Mouse (Mus musculus) liver, embryonic 13.5 days (tissue): ENCODE measurements around the gene Sbno2. TPM values are rescaled to one million over a fixed set of nuclear protein-coding genes. Genes with fewer than 3 reads are reported as not detected.
"Not testable (repeated sequence)": the region's sequence is repeated elsewhere in the genome, so short reads cannot be mapped to it uniquely, and the experiment has no call there.

Experiments
- ATAC-seq: fragments of 200-750 bp; cut with Nextera tagmentation; 2 replicates; pipeline ENCODE4 v1.8.0; 2017; ENCODE audit warnings: low read depth, mild to moderate bottlenecking, moderate number of reproducible peaks, moderate library complexity
- DNase-seq: peaks from one replicate; pipeline ENCODE4 v3.0.0; 2022
- H3K27ac ChIP-seq: fragments of 300-500 bp; sonication (generic); 2 replicates; pipeline ENCODE4 v1.5.1; 2015; ENCODE audit warnings: moderate library complexity, mild to moderate bottlenecking, inconsistent platforms
- H3K27me3 ChIP-seq: fragments of 300-500 bp; sonication (generic); 2 replicates; pipeline ENCODE4 v1.6.1; 2015; ENCODE audit warnings: mild to moderate bottlenecking, inconsistent platforms
- H3K36me3 ChIP-seq: fragments of 300-500 bp; sonication (generic); 2 replicates; pipeline ENCODE4 v1.6.1; 2015; ENCODE audit warnings: mild to moderate bottlenecking, inconsistent platforms
- H3K4me1 ChIP-seq: fragments of 300-500 bp; sonication (generic); replicated peaks from 2 replicates; pipeline ENCODE4 v1.6.1; 2015; ENCODE audit warnings: inconsistent platforms
- H3K4me2 ChIP-seq: fragments of 300-500 bp; sonication (generic); 2 replicates; pipeline ENCODE4 v1.6.1; 2015; ENCODE audit warnings: inconsistent platforms, mild to moderate bottlenecking, moderate library complexity
- H3K4me3 ChIP-seq: fragments of 300-500 bp; sonication (generic); replicated peaks from 2 replicates; pipeline ENCODE4 v1.5.1; 2015; ENCODE audit warnings: mild to moderate bottlenecking, inconsistent platforms
- H3K9ac ChIP-seq: fragments of 300-500 bp; sonication (generic); 2 replicates; pipeline ENCODE4 v1.6.1; 2015; ENCODE audit warnings: mild to moderate bottlenecking, inconsistent platforms
- H3K9me3 ChIP-seq: fragments of 300-500 bp; sonication (generic); replicated peaks from 2 replicates; pipeline ENCODE4 v1.6.1; 2016; ENCODE audit warnings: inconsistent platforms
- WGBS: fragments of 180-500 bp; shearing (Covaris S2); methylation state at CpG from one replicate; pipeline ENCODE4 v1.1.7; 2015; ENCODE audit not compliant: insufficient replicate concordance; 5-methylcytosine and 5-hydroxymethylcytosine counted together
- polyA plus RNA-seq: library from polyadenylated mRNA; unstranded; fragments of >200 nt; fragmentation: Nextera tagmentation; extraction: Ambion mirVana; gene quantifications from 2 replicates; pipeline ENCODE4 v1.2.1, GENCODE M21; 2015

The Sbno2 gene
- polyA plus RNA-seq, 1 experiment from 2014 or later, result 9.2 TPM

DNA sequence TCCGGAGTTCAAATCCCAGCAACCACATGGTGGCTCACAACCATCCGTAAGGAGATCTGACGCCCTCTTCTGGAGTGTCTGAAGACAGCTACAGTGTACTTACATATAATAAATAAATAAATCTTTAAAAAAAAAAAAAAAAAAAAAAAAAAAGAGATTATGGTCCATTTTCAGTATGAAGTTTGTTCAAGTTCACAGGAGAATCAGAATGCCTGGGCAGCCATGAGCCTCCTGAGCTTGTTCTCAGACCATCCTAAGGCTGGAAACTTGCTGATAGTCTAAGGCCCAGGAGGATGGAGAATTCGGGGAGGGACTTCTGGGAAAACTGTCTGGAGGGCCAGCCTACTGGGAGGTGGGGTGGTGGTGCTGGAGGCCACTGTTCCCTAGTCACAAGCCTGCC, 60.0 kb downstream of the Sbno2 start:
- H3K27me3 ChIP-seq, H3K9ac ChIP-seq, ATAC-seq, H3K9me3 ChIP-seq, H3K4me3 ChIP-seq, H3K27ac ChIP-seq, DNase-seq, H3K36me3 ChIP-seq, H3K4me2 ChIP-seq: not testable (repeated sequence)
- 75% methylated on average over 4 of the region's 4 CpGs for whole genome bisulfite sequencing
- H3K4me1 ChIP-seq, result peaks cover 52% of the 10 kb centered on the region

DNA sequence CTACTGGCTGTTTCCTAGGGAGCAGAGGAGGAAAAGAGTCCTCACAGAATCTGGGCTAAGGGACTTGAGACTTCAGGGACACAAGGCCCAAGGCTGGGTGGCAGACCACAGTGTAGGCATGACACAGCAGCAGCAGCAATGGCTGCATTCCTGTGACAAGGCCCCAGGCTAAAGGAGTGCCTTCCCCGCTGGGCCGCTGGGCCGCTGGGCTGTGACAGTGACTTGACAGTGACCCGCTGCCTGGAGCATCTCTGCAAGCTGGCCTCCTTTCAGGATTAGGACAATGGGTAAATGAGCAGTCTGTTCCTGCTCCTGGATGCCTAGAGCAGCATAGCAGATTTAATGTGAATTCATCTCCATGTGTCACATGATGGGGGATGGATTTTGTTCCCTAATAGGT, 61.3 kb downstream of the Sbno2 start:
- Histone ChIP-seq H3K4me2 (no peak overlapping the region), H3K4me3 (no peak overlapping the region), H3K36me3 (no peaks in the 10 kb centered on the region), H3K9ac (no peak overlapping the region), H3K27ac (peak overlapping the region; percentile 37; the same call in 1 of the 2 replicates), H3K9me3 (no peaks in the 10 kb centered on the region), H3K27me3 (no peaks in the 10 kb centered on the region), H3K4me1 (peaks cover 47% of the 10 kb centered on the region)
- ATAC-seq (no peak), DNase-seq (peak; percentile 39)
- 78% methylated on average over 4 of the region's 4 CpGs for WGBS

DNA sequence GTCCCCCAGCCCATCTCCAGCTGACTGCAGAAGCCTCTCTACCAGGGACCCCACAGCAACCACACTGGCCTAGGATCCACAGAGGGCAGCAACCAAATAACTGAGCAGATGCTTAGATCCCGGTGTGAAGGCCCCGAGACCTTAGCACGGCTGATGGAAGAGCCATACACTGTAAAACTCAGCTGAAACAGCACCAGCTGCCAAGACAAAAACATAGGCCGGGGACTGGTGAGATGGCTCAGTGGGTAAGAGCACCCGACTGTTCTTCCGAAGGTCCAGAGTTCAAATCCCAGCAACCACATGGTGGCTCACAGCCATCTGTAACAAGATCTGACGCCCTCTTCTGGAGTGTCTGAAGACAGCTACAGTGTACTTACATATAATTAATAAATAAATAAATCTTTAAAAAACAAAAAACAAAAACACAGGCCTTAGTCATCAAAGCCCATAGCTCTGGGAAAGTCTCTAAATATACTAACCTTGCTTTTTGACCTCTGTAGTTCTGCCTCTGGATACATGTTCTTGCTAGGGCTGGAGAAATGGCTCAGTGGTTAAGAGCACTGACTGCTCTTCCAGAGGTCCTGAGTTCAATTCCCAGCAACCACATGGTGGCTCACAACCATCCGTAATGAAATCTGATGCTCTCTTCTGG, 63.8 kb downstream of the Sbno2 start:
- Histone ChIP-seq H3K36me3 (peaks cover 20% of the 10 kb centered on the region), H3K27ac (peak overlapping the region; percentile 43; the same call in 1 of the 2 replicates), H3K9ac (peak overlapping the region; percentile 22; the same call in 1 of the 2 replicates), H3K4me1 (peaks cover 38% of the 10 kb centered on the region)
- not testable (repeated sequence) for H3K9me3 ChIP-seq, H3K4me3 ChIP-seq, DNase-seq, H3K4me2 ChIP-seq, ATAC-seq, H3K27me3 ChIP-seq
- WGBS, result 78% methylated on average over 8 of the region's 8 CpGs

DNA sequence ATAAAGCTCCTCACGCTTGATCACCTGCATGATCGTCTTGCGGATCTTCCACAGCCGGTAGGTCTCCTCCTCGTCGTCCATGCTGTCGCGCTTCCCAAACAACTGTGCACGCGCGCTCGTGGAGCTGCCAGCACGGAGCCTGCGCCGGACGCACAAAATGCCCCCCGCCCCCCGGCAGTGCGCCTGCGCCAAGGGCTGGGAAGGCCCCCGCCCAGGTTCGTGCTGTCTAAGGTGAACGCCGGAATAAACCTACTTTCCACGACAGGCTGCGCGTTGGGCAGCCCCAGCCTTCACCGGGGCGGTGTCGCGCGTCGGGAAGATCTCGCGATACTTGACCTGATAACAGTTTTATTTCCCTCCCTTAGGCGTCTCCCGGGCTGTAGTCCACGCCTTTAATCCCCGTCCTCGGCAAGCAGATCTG, 65.8 kb downstream of the Sbno2 start, which contains the start of gene Polr2e:
Polr2e (minus strand) TSS at position 237 of the 421 bp plus-strand sequence.
- WGBS, result under 1% methylated on average over 40 of the region's 40 CpGs
- H3K4me3 ChIP-seq, result peak within 1 kb of the TSS; percentile 86
- ATAC-seq (peak; percentile 95), DNase-seq (peak; percentile 97)
- H3K9me3 ChIP-seq, result no peaks in the 10 kb centered on the region
- H3K9ac ChIP-seq, result peak within 1 kb of the TSS; percentile 93
- peak within 1 kb of the TSS; percentile 93 for H3K4me2 ChIP-seq
- H3K36me3 ChIP-seq, result peaks cover 39% of the 10 kb centered on the region
- peaks cover 39% of the 10 kb centered on the region for H3K4me1 ChIP-seq
- H3K27me3 ChIP-seq, result no peaks in the 10 kb centered on the region
- H3K27ac ChIP-seq, result peak within 1 kb of the TSS; percentile 81

DNA sequence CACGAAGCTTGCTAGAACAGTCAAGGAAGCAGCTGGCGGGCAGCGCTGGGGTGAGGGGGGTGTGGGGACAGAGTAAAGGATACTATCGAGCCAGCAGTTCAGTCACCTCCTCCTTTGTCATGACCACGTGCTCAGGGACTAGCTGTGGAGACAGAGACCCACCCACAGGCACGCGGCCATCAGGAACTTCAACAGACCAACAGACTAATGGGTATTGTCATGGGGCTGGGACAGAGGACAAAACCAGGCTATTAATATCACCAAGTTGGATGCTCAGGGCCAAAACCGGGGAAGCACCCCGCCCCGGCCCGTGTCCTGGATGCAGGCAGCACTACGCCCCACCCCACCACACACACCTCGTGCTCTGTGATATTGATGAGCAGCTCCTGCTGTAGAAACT, 68.5 kb downstream of the Sbno2 start:
- Histone ChIP-seq H3K36me3 (peaks cover 42% of the 10 kb centered on the region), H3K4me2 (no peak overlapping the region), H3K4me3 (no peak overlapping the region), H3K27ac (no peak overlapping the region), H3K27me3 (no peaks in the 10 kb centered on the region), H3K4me1 (peaks cover 60% of the 10 kb centered on the region), H3K9ac (no peak overlapping the region), H3K9me3 (no peaks in the 10 kb centered on the region)
- no peak for DNase-seq
- no peak for ATAC-seq
- WGBS, result 86% methylated on average over 13 of the region's 13 CpGs

DNA sequence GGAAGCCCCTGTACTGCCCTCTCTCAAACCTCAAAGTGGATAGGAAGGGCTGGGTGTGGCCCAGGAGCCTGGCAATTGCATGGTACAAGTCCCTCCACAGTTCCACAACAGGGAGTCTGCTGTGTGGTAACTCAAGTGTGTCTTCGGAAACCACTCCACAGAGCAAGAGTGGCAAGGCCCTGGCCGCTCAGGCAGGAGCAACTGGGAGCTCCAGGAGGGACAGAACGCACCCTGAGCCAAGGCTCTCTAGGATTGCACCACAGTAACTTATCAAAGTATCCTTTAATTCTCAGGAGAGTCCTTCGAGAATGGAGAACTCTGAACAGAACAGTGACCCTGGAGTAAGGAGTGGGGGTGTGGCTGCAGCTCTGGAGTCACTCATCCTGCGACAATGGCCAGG, 69.7 kb downstream of the Sbno2 start:
- no peaks in the 10 kb centered on the region for H3K27me3 ChIP-seq
- H3K36me3 ChIP-seq, result peaks cover 51% of the 10 kb centered on the region
- no peaks in the 10 kb centered on the region for H3K9me3 ChIP-seq
- DNase-seq (no peak), ATAC-seq (no peak)
- no peak overlapping the region; the same call in 1 of the 2 replicates for H3K27ac ChIP-seq
- peaks cover 63% of the 10 kb centered on the region for H3K4me1 ChIP-seq
- no peak overlapping the region for H3K4me3 ChIP-seq
- H3K4me2 ChIP-seq, result no peak overlapping the region
- WGBS, result 89% methylated on average over 5 of the region's 5 CpGs
- H3K9ac ChIP-seq, result no peak overlapping the region; the same call in 1 of the 2 replicates

DNA sequence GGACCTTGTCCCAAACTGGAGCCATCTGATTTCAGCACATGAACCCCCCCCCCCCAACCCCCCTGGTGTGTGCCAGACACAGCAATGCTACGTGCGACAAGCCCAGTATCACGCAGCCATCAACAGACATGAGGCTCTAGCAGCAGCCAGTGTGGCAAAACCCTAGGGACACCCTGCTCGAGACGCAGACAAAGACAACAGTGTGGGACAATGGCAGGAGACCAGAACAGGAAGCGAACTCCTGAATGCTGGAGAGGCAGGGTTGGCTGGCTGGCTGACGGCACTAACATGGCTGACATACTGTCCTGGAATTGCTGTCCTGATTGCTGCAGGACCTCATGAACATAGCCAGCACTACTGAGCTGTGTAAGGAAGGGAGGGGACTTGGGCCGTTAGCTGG, 70.2 kb downstream of the Sbno2 start:
- whole genome bisulfite sequencing, result 84% methylated on average over 8 of the region's 8 CpGs
- Histone ChIP-seq H3K27me3 (no peaks in the 10 kb centered on the region), H3K4me2 (no peak overlapping the region), H3K4me3 (no peak overlapping the region), H3K9me3 (no peaks in the 10 kb centered on the region), H3K36me3 (peaks cover 56% of the 10 kb centered on the region), H3K27ac (0 out of 2 replicates have a peak overlapping the region, but pooled peaks have one; percentile 74), H3K9ac (no peak overlapping the region), H3K4me1 (peaks cover 61% of the 10 kb centered on the region)
- DNase-seq, result no peak
- ATAC-seq, result no peak

DNA sequence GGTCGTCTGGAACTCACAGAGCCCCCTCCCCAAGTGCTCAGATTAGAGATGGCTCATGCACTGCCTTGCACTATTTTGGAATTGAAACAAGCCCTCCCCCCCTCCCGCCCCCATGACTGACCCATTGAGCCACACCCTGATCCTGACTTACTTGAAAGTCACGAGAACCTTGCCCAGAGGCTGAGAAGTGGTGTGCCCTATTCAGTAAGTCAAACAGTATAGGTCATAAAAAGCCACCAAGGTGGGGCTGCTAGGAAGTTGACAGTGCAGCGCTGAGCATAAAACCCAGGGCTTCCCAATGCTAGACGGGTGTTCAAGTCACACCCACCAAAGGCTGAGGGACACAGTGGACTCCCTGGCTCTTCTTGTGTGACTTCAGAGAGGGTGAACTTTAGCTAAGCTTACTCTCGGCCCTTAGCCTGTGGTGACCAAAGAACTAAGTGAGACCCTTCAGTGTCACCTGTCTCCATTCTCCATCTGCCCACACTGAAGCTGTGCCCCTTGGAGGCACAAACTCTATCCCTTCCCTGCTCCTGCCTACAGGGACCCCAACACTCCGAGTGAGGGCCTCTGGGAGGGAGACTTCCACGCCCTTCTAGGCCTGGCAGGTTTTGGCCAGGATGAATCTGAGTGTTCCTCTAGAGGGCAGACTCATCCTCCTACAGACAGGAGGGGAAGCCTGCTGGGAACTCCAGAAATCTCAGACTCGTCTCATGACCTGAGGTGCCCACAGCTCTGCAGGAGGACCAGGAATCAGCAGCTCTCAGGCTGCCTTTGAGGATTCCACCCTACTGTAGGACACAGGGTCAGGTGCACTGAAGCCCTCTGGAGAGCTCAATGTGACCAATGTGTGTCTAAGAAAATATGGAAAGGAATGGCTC, 71.6 kb downstream of the Sbno2 start:
- H3K4me3 ChIP-seq, result no peak overlapping the region
- no peak overlapping the region for H3K4me2 ChIP-seq
- H3K9ac ChIP-seq, result peak overlapping the region; percentile 4; the same call in 1 of the 2 replicates
- H3K27me3 ChIP-seq, result no peaks in the 10 kb centered on the region
- DNase-seq (no peak), ATAC-seq (peak; percentile 24)
- peak overlapping the region; percentile 74 for H3K27ac ChIP-seq
- no peaks in the 10 kb centered on the region for H3K9me3 ChIP-seq
- peaks cover 67% of the 10 kb centered on the region for H3K36me3 ChIP-seq
- H3K4me1 ChIP-seq, result peaks cover 53% of the 10 kb centered on the region
- WGBS, result 18% methylated on average over 9 of the region's 9 CpGs

DNA sequence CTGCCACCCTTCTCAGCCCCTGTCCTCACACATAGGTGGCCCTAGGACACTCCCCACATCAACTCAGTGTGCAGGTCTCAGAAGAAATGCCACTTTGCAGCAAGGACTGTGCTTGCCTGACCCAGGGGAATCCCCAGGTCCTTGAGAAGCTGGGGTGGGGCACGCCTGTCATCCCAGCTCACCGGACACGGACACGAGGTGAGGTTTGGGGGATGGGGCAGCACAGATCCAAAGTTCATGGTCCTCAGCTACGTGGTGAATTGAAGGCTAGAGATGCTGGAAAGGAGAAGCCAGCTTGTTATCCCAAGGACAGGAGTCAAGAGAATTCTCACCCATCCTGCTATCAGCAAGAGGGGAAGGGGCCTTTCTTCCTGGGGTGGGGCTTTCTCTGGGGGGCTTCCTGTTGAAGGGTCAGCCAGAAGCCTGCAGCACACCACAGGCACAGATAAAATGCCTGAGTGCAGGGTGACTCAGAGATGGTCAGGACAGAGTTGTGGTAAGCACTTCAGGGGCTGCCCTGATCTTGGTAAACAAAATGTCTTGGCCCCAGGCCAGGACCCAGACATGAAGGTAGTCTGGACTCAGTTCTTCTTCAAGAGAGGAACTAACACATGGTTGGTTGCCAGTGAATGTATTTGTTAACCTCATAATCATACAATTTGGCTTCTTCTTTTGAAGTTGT, 72.4 kb downstream of the Sbno2 start:
- H3K27ac ChIP-seq, result peak overlapping the region; percentile 74
- no peaks in the 10 kb centered on the region for H3K27me3 ChIP-seq
- H3K4me3 ChIP-seq, result no peak overlapping the region
- 2% methylated on average over 5 of the region's 5 CpGs for WGBS
- DNase-seq, result no peak
- peak overlapping the region; percentile 19; the same call in 1 of the 2 replicates for H3K4me2 ChIP-seq
- no peaks in the 10 kb centered on the region for H3K9me3 ChIP-seq
- H3K4me1 ChIP-seq, result peaks cover 53% of the 10 kb centered on the region
- H3K9ac ChIP-seq, result peak overlapping the region; percentile 2; the same call in 1 of the 2 replicates
- peaks cover 66% of the 10 kb centered on the region for H3K36me3 ChIP-seq
- ATAC-seq, result peak; percentile 47

DNA sequence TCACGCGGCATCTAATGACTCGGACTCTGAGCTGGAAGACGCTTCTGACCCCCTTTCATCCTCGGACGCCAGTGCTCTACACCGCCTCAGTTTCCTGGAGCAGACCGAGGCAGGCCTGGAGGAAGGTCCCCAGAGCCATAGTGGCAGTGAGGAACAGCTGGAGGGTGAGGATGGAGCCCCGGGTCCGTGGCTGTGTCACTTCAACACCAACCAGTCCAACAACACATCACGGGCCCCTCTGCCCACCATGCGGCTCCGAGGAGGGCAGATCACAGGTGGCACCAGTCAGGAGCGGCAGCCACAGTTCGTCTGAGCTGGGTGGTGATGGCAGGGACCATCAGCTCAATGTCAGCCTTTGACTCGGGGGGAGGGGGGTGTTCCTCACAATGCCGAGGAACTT, 74.6 kb downstream of the Sbno2 start:
- Histone ChIP-seq H3K9ac (no peak overlapping the region), H3K36me3 (peaks cover 62% of the 10 kb centered on the region), H3K27me3 (no peaks in the 10 kb centered on the region), H3K4me3 (no peak overlapping the region), H3K27ac (peak overlapping the region; percentile 74; the same call in 1 of the 2 replicates), H3K9me3 (no peaks in the 10 kb centered on the region), H3K4me2 (no peak overlapping the region), H3K4me1 (peaks cover 61% of the 10 kb centered on the region)
- no peak for ATAC-seq
- WGBS, result 86% methylated on average over 17 of the region's 17 CpGs
- no peak for DNase-seq

DNA sequence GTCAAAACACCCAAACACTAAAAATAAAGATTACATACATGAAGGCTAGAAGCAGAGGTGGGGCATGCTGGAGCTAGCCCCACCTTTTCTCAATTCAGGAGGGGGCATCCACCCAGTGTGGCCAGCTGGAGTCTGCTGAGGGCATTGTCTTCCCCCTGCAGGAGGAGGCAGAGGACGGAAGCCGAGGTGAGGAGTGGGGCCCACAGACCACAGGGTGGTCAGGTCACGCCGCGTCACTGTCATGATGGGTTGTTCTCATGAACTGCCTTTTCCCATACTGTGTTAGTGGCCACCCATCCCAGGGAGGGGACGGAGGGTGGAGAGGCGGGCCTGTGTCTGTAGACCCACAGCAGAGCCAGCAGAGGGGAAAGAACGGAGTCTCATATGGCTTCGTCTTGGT, 75.2 kb downstream of the Sbno2 start:
- Histone ChIP-seq H3K4me1 (peaks cover 62% of the 10 kb centered on the region), H3K27me3 (no peaks in the 10 kb centered on the region), H3K9ac (peak overlapping the region; percentile 7; the same call in 1 of the 2 replicates), H3K9me3 (no peaks in the 10 kb centered on the region), H3K27ac (no peak overlapping the region; the same call in 1 of the 2 replicates), H3K36me3 (peaks cover 56% of the 10 kb centered on the region), H3K4me2 (no peak overlapping the region), H3K4me3 (no peak overlapping the region)
- 71% methylated on average over 9 of the region's 9 CpGs for WGBS
- ATAC-seq (no peak), DNase-seq (no peak)
